Mouse (Mus musculus) spleen, adult 2 months (tissue): ENCODE measurements around the gene Nsmf. TPM values are rescaled to one million over a fixed set of nuclear protein-coding genes. Genes with fewer than 3 reads are reported as not detected.

Source experiments
- DNase-seq, 2 experiments: peaks; one replicate each; pipeline versions ENCODE4 v3.0.0 to v3.0.0-alpha.2; 2012 to 2021; ENCODE audit warnings: low spot score in 2 of 2, low read depth in 1 of 2
- H3K27ac ChIP-seq: fragments of 200-500 bp; 2 replicates; pipeline ENCODE4 v1.5.1; 2012; ENCODE audit warnings: low read length, inconsistent platforms; ENCODE audit not compliant: insufficient read depth
- H3K27me3 ChIP-seq: fragments of 200-500 bp; 2 replicates; pipeline ENCODE4 v1.6.1; 2012; ENCODE audit warnings: mild to moderate bottlenecking, moderate library complexity, low read length, inconsistent platforms; ENCODE audit not compliant: control insufficient read depth, insufficient read depth
- H3K36me3 ChIP-seq: fragments of 200-500 bp; 2 replicates; pipeline ENCODE4 v1.6.1; 2012; ENCODE audit warnings: mild to moderate bottlenecking, low read length, inconsistent platforms; ENCODE audit not compliant: control insufficient read depth, insufficient read depth
- H3K4me1 ChIP-seq: fragments of 200-500 bp; 2 replicates; pipeline ENCODE4 v1.6.1; 2011; ENCODE audit warnings: inconsistent platforms; ENCODE audit not compliant: control insufficient read depth, insufficient read depth, insufficient read length
- H3K4me3 ChIP-seq: fragments of 200-500 bp; 2 replicates; pipeline ENCODE4 v1.5.1; 2011; ENCODE audit warnings: mild to moderate bottlenecking, inconsistent platforms; ENCODE audit not compliant: insufficient read depth, insufficient read length; ENCODE audit errors: extremely low read depth
- CTCF ChIP-seq: fragments of 200-500 bp; IDR thresholded peaks from 2 replicates; pipeline ENCODE4 v1.5.1; 2011; ENCODE audit warnings: mild to moderate bottlenecking, inconsistent platforms; ENCODE audit not compliant: insufficient read depth, insufficient read length, insufficient replicate concordance; ENCODE audit errors: extremely low read depth
- POLR2A ChIP-seq: fragments of 200-500 bp; IDR thresholded peaks from 2 replicates; pipeline ENCODE4 v1.6.1; 2011; ENCODE audit warnings: low read depth, low read length, inconsistent platforms
- WGBS: fragments of 180-500 bp; shearing (Covaris S2); methylation state at CpG from one replicate; pipeline ENCODE4 v1.1.7; 2018; 5-methylcytosine and 5-hydroxymethylcytosine counted together
- polyA plus RNA-seq: library from polyadenylated mRNA; depleted of rRNA; stranded (reverse); fragments of >200 nt; gene quantifications from 2 replicates; pipeline ENCODE4 v1.2.3, GENCODE M21; 2012

Gene Nsmf
- polyA plus RNA-seq, 1 experiment = 43.0 TPM

DNA sequence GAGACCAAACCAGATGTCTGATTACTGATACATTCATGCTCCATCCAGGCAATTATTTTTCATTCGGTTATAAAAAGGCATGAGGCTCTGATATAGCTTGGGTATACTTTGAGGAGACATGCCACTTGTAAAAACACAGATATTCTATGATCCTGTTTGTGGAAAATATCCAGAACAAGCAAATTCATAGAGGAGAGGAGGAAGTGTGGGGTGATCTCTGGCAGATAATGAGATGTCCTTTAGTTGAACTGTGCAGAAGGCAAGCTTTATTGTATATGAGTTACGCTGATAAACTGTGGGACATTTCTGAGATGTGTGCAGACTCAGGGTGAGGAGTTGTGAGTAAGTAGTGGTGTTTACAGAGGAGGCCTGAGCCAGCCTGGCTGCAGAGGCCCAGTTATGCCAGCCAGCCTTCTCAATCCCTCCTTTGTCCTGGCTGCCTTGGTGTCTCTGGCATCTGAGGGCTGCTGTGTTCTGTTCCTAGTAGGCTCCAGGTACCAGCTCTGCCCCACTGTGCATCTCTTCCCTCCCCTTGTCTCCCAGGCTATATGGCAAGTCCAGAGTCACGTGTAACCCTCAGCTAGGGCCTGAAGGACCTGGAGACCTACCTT is 44.0 kb downstream of the Nsmf start:
- no peaks in the 10 kb centered on the region for H3K36me3 ChIP-seq
- no peaks in the 10 kb centered on the region for H3K4me1 ChIP-seq
- no peak for DNase-seq
- no peak overlapping the region for H3K27ac ChIP-seq
- no peaks in the 10 kb centered on the region for H3K27me3 ChIP-seq
- WGBS = 76% methylated on average over 3 of the region's 3 CpGs
- TF ChIP-seq POLR2A (no peak), CTCF (no peak)
- H3K4me3 ChIP-seq = no peak overlapping the region

DNA sequence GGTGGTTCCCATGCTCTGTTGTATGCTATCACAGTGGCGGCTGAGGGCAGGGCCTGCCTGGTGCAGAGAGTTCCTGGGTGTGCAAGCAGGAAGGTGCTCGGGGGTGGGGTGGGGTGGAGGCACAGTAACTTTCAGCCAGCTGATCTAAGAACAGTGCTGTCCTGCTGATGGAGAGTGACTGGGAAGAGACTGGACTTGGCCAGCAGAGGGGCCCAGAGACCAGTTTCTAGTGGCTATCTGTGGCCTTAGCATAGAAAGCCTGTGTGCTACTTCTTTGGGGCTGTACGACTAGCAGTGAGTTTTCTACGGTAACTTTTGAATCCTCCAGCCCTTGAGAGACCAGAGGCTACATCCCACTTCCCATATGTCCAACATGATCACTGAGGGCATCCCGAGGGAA is 44.8 kb downstream of the Nsmf start:
- H3K4me3 ChIP-seq = no peak overlapping the region
- no peaks in the 10 kb centered on the region for H3K4me1 ChIP-seq
- DNase-seq = no peak
- 59% methylated on average over 5 of the region's 5 CpGs for WGBS
- no peak overlapping the region for H3K27ac ChIP-seq
- no peak for TF ChIP-seq POLR2A
- TF ChIP-seq CTCF = no peak
- H3K36me3 ChIP-seq = no peaks in the 10 kb centered on the region
- no peaks in the 10 kb centered on the region for H3K27me3 ChIP-seq

DNA sequence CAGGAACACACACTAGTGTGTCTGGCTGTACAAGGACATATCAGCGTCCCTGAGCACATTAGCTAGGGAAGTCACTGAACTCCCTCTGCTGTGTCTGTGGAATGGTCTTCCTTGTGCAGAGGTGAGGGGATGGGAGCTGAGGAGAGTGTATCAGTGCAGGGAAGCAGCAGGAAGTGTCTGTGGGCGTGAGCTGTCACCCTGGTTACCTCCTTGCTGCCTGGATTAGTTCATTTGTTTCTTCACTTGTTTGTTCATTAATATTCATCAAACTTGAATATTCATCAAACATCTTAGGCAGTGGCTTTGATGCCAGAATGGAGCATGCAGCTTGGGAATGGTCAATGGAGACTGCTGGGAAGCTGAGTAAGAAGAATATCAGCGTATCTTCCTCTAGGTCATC is 45.5 kb downstream of the Nsmf start:
- DNase-seq = no peak
- 74% methylated on average over 3 of the region's 3 CpGs for WGBS
- H3K4me1 ChIP-seq = no peaks in the 10 kb centered on the region
- TF ChIP-seq POLR2A = no peak
- TF ChIP-seq CTCF = no peak
- no peak overlapping the region for H3K27ac ChIP-seq
- no peaks in the 10 kb centered on the region for H3K36me3 ChIP-seq
- no peaks in the 10 kb centered on the region for H3K27me3 ChIP-seq
- H3K4me3 ChIP-seq = no peak overlapping the region

DNA sequence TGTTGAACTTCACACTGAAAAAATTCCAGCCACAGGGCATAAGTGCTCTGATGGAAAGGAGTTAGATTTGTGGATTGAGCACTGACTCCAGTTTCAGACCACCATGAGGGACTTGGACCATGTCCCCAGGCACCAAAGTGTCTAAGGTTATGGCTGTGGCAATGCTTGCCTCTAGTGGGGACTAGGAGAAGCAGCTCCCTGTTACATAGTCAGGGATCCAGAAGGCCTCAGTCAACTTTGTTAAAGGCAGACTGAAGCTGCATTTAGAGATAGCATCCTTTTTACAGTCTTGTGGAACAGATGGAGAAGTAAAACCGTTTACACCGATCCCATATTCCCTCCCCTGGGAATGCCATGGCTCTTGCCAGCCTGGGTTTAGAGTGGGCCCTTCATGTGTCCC is 50.0 kb downstream of the Nsmf start:
- no peak for DNase-seq
- H3K36me3 ChIP-seq = no peaks in the 10 kb centered on the region
- TF ChIP-seq POLR2A = no peak
- no peak for TF ChIP-seq CTCF
- H3K27ac ChIP-seq = no peak overlapping the region
- H3K4me3 ChIP-seq = no peak overlapping the region
- H3K27me3 ChIP-seq = no peaks in the 10 kb centered on the region
- 92% methylated on average over 2 of the region's 2 CpGs for WGBS
- no peaks in the 10 kb centered on the region for H3K4me1 ChIP-seq

DNA sequence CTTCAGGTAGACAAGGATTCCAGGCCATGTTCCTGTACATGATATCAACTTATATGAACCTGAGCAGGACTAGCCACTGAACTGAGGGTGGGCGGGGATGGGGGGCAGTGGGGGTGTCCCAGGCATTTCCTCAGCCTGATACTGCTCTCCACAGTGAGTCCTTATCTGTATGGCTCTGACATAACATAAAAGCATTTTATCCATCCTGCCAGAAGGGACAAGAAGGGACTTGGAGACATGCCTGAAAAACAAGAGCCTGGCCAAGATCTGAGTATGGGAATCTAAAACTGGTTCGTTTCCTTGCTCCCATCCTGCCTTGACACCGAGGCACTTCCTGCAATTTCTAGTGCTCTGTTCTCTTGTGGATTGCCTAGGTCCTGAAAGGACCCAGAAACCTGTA is 51.9 kb downstream of the Nsmf start:
- no peak overlapping the region for H3K4me3 ChIP-seq
- DNase-seq = no peak
- H3K27ac ChIP-seq = no peak overlapping the region
- no peaks in the 10 kb centered on the region for H3K4me1 ChIP-seq
- no peaks in the 10 kb centered on the region for H3K36me3 ChIP-seq
- 73% methylated on average over 3 of the region's 3 CpGs for WGBS
- TF ChIP-seq CTCF (no peak), POLR2A (no peak)
- H3K27me3 ChIP-seq = no peaks in the 10 kb centered on the region

DNA sequence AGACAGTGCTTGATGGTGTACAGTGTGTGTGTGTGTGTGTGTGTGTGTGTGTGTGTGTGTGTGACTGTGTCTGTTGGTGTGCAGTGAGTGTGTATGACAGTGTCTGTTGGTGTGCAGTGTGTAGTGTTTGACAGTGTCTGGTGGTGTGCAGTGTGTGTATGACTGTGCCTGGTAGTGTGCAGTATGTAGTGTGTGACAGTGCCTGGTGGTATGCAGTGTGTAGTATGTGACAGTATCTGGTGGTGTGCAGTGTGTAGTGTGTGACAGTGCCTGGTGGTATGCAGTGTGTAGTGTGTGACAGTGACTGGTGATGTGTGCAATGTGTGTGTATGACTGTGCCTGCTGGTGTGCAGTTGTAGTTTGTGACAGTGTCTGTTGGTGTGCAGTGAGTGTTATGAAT is 55.3 kb downstream of the Nsmf start:
- TF ChIP-seq CTCF (no peak), POLR2A (no peak)
- no peak overlapping the region for H3K4me3 ChIP-seq

DNA sequence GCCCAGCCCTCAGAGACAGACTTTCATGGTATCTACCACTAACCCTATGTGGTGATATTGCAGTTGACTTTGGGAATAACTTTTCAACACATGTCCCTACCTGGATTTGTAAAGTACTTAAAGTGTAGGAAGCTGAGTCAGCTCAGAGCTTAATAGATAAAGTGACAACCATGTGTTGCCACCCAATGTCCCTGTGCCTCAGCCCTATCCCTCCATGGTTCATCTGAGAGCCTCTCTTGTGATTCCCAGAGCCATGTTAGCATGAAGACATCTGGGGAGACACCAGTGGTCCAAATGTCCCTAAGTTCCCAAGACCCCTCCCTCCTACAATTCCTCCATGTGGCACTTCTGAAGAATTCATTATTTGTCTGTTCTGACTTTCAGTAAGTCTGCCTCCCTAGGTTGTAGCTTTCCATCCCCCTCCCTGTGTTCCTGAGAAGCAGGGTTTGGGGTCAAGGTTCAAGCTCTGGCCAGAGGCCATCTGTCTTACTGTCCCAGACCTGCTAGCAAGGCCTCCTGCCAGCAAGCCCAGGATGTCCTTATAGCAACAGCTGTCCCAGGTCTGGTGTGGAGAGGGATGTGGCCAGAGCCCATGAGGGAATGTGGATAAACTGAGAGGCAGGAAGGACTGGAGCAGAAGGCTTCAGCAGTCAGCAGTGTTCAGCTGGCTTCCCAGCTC is 56.5 kb downstream of the Nsmf start:
- no peak for DNase-seq
- Histone ChIP-seq H3K36me3 (no peaks in the 10 kb centered on the region), H3K4me3 (no peak overlapping the region), H3K27me3 (no peaks in the 10 kb centered on the region), H3K4me1 (no peaks in the 10 kb centered on the region), H3K27ac (no peak overlapping the region)
- TF ChIP-seq CTCF = no peak
- no peak for TF ChIP-seq POLR2A

More for the DNA sequence above, 55.3 kb downstream of the Nsmf start:
- H3K36me3 ChIP-seq = no peaks in the 10 kb centered on the region
- H3K27ac ChIP-seq = no peak overlapping the region
- no peaks in the 10 kb centered on the region for H3K4me1 ChIP-seq
- H3K27me3 ChIP-seq = no peaks in the 10 kb centered on the region
- DNase-seq = no peak
